Mouse (Mus musculus): Measurements from ENCODE around the gene Klhdc7b.

The Klhdc7b gene

GRCm38 (mm10) chr15:89384617-89385016, at the start of gene Klhdc7b:
Gene Klhdc7b, plus strand, starts transcription at chr15:89384917.
- DNase-seq (ENCODE audit: low spot score in 2 of 2): no peak

GRCm38 (mm10) chr15:89336422-89336821, 48.3 kb upstream of the Klhdc7b start:
- no peak for DNase-seq (ENCODE audit: low spot score in 2 of 2)

GRCm38 (mm10) chr15:89339696-89340095, 45.0 kb upstream of the Klhdc7b start:
- no peak for DNase-seq (ENCODE audit: low spot score in 2 of 2)

- no peak for DNase-seq (ENCODE audit: low spot score in 2 of 2)
These were observed 44.6 kb upstream of the Klhdc7b start for GRCm38 (mm10) chr15:89340136-89340535.

- DNase-seq (ENCODE audit: low spot score in 2 of 2): no peak
These were observed 43.0 kb upstream of the Klhdc7b start for GRCm38 (mm10) chr15:89341678-89342077.

GRCm38 (mm10) chr15:89343325-89343724, 41.4 kb upstream of the Klhdc7b start:
- no peak for DNase-seq (ENCODE audit: low spot score in 2 of 2)

GRCm38 (mm10) chr15:89350447-89350846, 34.3 kb upstream of the Klhdc7b start:
- DNase-seq (ENCODE audit: low spot score in 2 of 2): no peak

- DNase-seq (ENCODE audit: low spot score in 2 of 2): no peak
These were observed 33.4 kb upstream of the Klhdc7b start for GRCm38 (mm10) chr15:89351302-89351701.

GRCm38 (mm10) chr15:89352054-89352453, 32.7 kb upstream of the Klhdc7b start:
- DNase-seq (ENCODE audit: low spot score in 2 of 2): no peak

GRCm38 (mm10) chr15:89352795-89353194, 31.9 kb upstream of the Klhdc7b start:
- DNase-seq (ENCODE audit: low spot score in 2 of 2): no peak

- DNase-seq (ENCODE audit: low spot score in 2 of 2): no peak
These were observed 30.9 kb upstream of the Klhdc7b start for GRCm38 (mm10) chr15:89353837-89354236.

GRCm38 (mm10) chr15:89354455-89354854, 30.3 kb upstream of the Klhdc7b start:
- no peak for DNase-seq (ENCODE audit: low spot score in 2 of 2)

GRCm38 (mm10) chr15:89355241-89356187, 29.2 kb upstream of the Klhdc7b start, which contains the start of the genes Lmf2 and Ncaph2:
Gene Lmf2, minus strand, starts transcription at chr15:89355659.
Gene Ncaph2, plus strand, starts transcription at chr15:89355719.
- DNase-seq (ENCODE audit: low spot score in 2 of 2): peak; percentile 89 to 93

GRCm38 (mm10) chr15:89356372-89356771, 28.3 kb upstream of the Klhdc7b start:
- DNase-seq (ENCODE audit: low spot score in 2 of 2): peak; percentile 71 to 79

- no peak for DNase-seq (ENCODE audit: low spot score in 2 of 2)
These were observed 25.9 kb upstream of the Klhdc7b start for GRCm38 (mm10) chr15:89358784-89359183.

GRCm38 (mm10) chr15:89363051-89363450, 21.7 kb upstream of the Klhdc7b start:
- DNase-seq (ENCODE audit: low spot score in 2 of 2): no peak

- DNase-seq (ENCODE audit: low spot score in 2 of 2): no peak
These were observed 19.6 kb upstream of the Klhdc7b start for GRCm38 (mm10) chr15:89365141-89365551.

GRCm38 (mm10) chr15:89372068-89372467, 12.6 kb upstream of the Klhdc7b start:
- DNase-seq (ENCODE audit: low spot score in 2 of 2): no peak

GRCm38 (mm10) chr15:89372536-89372935, 12.2 kb upstream of the Klhdc7b start:
- no peak for DNase-seq (ENCODE audit: low spot score in 2 of 2)

GRCm38 (mm10) chr15:89373027-89373761, 11.5 kb upstream of the Klhdc7b start:
- DNase-seq (ENCODE audit: low spot score in 2 of 2): peak; percentile 77 to 81

GRCm38 (mm10) chr15:89373762-89374248, 10.9 kb upstream of the Klhdc7b start, which contains the start of gene Sco2:
Gene Sco2, minus strand, starts transcription at chr15:89373846.
- DNase-seq (ENCODE audit: low spot score in 2 of 2): peak; percentile 87 to 90

GRCm38 (mm10) chr15:89374340-89374739, 10.4 kb upstream of the Klhdc7b start:
- no peak for DNase-seq (ENCODE audit: low spot score in 2 of 2)
